Mouse (Mus musculus): ENCODE measurements at regions not wholly inside any gene's neighbourhood (a gene's known extent, or its start where the extent isn't known, plus 50 kb on each side); places are given as distances from the start of the nearest gene placed in this dataset.

- intact Hi-C loops (cut with DNase I) = no loop called here
- DNase-seq = no peak
Measured at GRCm38 (mm10) chr13:39363637-39364036, 403.0 kb upstream of the Slc35b3 start.

GRCm38 (mm10) chr13:39362536-39362935, 401.9 kb upstream of the Slc35b3 start:
- intact Hi-C loops (cut with DNase I) = no loop called here
- peak; percentile 34 for DNase-seq

GRCm38 (mm10) chr13:39351606-39352005, 390.9 kb upstream of the Slc35b3 start:
- intact Hi-C loops (cut with DNase I) = no loop called here
- no peak for DNase-seq

- DNase-seq = peak; percentile 61
- intact Hi-C loops (cut with DNase I) = no loop called here
Measured at GRCm38 (mm10) chr13:39350668-39351067, 390.0 kb upstream of the Slc35b3 start.

- no peak for DNase-seq
- intact Hi-C loops (cut with DNase I) = no loop called here
Measured at GRCm38 (mm10) chr13:39347761-39348160, 387.1 kb upstream of the Slc35b3 start.

- intact Hi-C loops (cut with DNase I) = no loop called here
- no peak for DNase-seq
Measured at GRCm38 (mm10) chr13:39334874-39335273, 374.2 kb upstream of the Slc35b3 start.

GRCm38 (mm10) chr13:39329794-39330193, 369.1 kb upstream of the Slc35b3 start:
- no peak for DNase-seq
- intact Hi-C loops (cut with DNase I) = no loop called here

GRCm38 (mm10) chr13:39326176-39326575, 365.5 kb upstream of the Slc35b3 start:
- intact Hi-C loops (cut with DNase I) = no loop called here
- DNase-seq = no peak

GRCm38 (mm10) chr13:39321111-39321510, 360.4 kb upstream of the Slc35b3 start:
- intact Hi-C loops (cut with DNase I) = no loop called here
- no peak for DNase-seq

GRCm38 (mm10) chr13:39309758-39310157, 349.1 kb upstream of the Slc35b3 start:
- no peak for DNase-seq
- intact Hi-C loops (cut with DNase I) = no loop called here

GRCm38 (mm10) chr13:39307845-39308244, 347.2 kb upstream of the Slc35b3 start:
- peak; percentile 68 for DNase-seq
- intact Hi-C loops (cut with DNase I) = no loop called here

GRCm38 (mm10) chr13:39306851-39307250, 346.2 kb upstream of the Slc35b3 start:
- intact Hi-C loops (cut with DNase I) = no loop called here
- no peak for DNase-seq

GRCm38 (mm10) chr13:39297129-39297528, 336.5 kb upstream of the Slc35b3 start:
- intact Hi-C loops (cut with DNase I) = no loop called here
- DNase-seq = no peak

GRCm38 (mm10) chr13:39290216-39290960, 329.7 kb upstream of the Slc35b3 start:
- intact Hi-C loops (cut with DNase I) = no loop called here
- DNase-seq = no peak

GRCm38 (mm10) chr13:39282272-39282671, 321.6 kb upstream of the Slc35b3 start:
- intact Hi-C loops (cut with DNase I) = no loop called here
- no peak for DNase-seq

GRCm38 (mm10) chr13:39278101-39278500, 317.4 kb upstream of the Slc35b3 start:
- intact Hi-C loops (cut with DNase I) = no loop called here

GRCm38 (mm10) chr13:39266024-39266423, 305.3 kb upstream of the Slc35b3 start:
- intact Hi-C loops (cut with DNase I) = no loop called here
- DNase-seq = no peak

More at GRCm38 (mm10) chr13:39278101-39278500, 317.4 kb upstream of the Slc35b3 start:
- no peak for DNase-seq

GRCm38 (mm10) chr13:39256708-39257107, 296.0 kb upstream of the Slc35b3 start:
- intact Hi-C loops (cut with DNase I) = no loop called here
- DNase-seq = no peak

- intact Hi-C loops (cut with DNase I) = no loop called here
- DNase-seq = no peak
Measured at GRCm38 (mm10) chr13:39255338-39255737, 294.7 kb upstream of the Slc35b3 start.

- intact Hi-C loops (cut with DNase I) = no loop called here
- DNase-seq = no peak
Measured at GRCm38 (mm10) chr13:39252591-39252990, 291.9 kb upstream of the Slc35b3 start.

GRCm38 (mm10) chr13:39250096-39250495, 289.4 kb upstream of the Slc35b3 start:
- no peak for DNase-seq
- intact Hi-C loops (cut with DNase I) = no loop called here

- no peak for DNase-seq
- intact Hi-C loops (cut with DNase I) = no loop called here
Measured at GRCm38 (mm10) chr13:39226829-39227228, 266.2 kb upstream of the Slc35b3 start.

- intact Hi-C loops (cut with DNase I) = no loop called here
- DNase-seq = no peak
Measured at GRCm38 (mm10) chr13:39225651-39226050, 265.0 kb upstream of the Slc35b3 start.
